Mouse (Mus musculus): Measurements from ENCODE around the gene Mri1.

The Mri1 gene

GRCm38 (mm10) chr8:84202466-84202865 lies 54.7 kb downstream of the Mri1 start:
- DNase-seq = peak; percentile 89 to 92

- peak; percentile 88 to 91 for DNase-seq
Measured at GRCm38 (mm10) chr8:84201545-84202245, 55.4 kb downstream of the Mri1 start.

GRCm38 (mm10) chr8:84200652-84201544 lies 56.2 kb downstream of the Mri1 start:
- peak; percentile 88 to 91 for DNase-seq

- DNase-seq = no peak
Measured at GRCm38 (mm10) chr8:84200126-84200555, 57.0 kb downstream of the Mri1 start.
